8 mouse cellular contexts compared by ENCODE assay signal in the genomic region with DNA sequence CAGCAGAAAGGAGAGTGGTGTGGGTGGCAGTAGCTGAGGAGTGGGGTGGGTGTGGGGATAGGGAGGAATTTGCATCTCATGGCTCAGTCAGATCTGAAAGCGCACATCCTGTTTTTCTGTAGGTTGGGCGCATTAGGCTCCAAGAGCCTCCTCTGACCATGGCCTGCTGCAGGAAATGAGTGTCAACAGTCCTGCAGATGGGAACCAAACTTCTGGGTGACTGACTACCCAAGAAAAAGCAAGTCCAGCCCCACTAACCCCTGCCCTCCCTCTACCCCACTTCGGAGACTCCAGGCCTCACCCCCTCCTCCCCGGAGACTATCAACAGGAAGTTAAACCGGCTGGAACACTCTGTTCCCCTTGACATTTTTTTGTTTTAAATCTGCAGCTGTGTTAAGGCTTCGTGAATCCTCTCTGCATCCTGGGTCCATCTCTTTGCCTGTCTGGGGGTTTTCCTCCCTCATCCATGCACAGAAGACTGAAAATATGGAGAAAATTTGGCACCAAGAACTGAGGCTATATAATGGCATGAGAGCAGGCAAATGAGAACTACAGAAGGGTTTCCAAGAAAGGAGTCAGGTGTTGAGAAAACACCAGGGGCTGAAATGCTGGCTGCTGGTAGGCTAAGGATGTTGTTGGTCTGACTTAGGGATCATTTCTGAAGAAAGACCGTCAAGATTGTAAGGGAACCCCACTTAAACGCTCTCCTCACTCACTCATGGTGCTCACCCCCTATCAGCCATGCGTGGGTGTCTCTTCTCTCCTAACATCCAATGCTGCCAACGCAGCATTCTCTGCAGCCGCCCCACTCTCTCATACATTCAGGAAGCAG. TPM values are rescaled to one million over a fixed set of nuclear protein-coding genes. Genes with fewer than 3 reads are reported as not detected.
DNase-seq lines count a peak whose midpoint lies in the region; ATAC-seq lines count a peak whose summit lies in the region.

No protein-coding gene starts in this region.

- DNase-seq in adrenal gland, adult 8-10 months = peak; percentile 55
- DNase-seq in adrenal gland, postnatal 25 days = no peak
- peak; percentile 43 for DNase-seq in adrenal gland, postnatal 10 days
- DNase-seq in heart, embryonic 10.5 days (ENCODE audit: low spot score) = no peak
- DNase-seq in kidney, adult 8-10 months = peak; percentile 53 to 66
- no peak for DNase-seq in left cerebral cortex, adult 9 months (ENCODE audit: low spot score in 2 of 2)

- peak overlapping the region; percentile 83 for H3K27ac ChIP-seq in heart, embryonic 10.5 days
- peak overlapping the region; percentile 93 for H3K27ac ChIP-seq in lung, embryonic 15.5 days
- peak overlapping the region; percentile 96 for H3K27ac ChIP-seq in stomach, embryonic 14.5 days (ENCODE audit: low read length)

- no peak overlapping the region for H3K9ac ChIP-seq in lung, embryonic 15.5 days
- H3K9ac ChIP-seq in stomach, embryonic 14.5 days (replicated peaks; ENCODE audit: low read depth, low read length) = no peak overlapping the region

- no peaks in the 10 kb centered on the region for H3K36me3 ChIP-seq in heart, embryonic 10.5 days
- H3K36me3 ChIP-seq in lung, embryonic 15.5 days = no peaks in the 10 kb centered on the region
- no peaks in the 10 kb centered on the region for H3K36me3 ChIP-seq in stomach, embryonic 14.5 days (ENCODE audit: control insufficient read depth, insufficient read depth, low read length)

- peak overlapping the region; percentile 42 for H3K4me2 ChIP-seq in lung, embryonic 15.5 days
- peak overlapping the region; percentile 31 for H3K4me2 ChIP-seq in stomach, embryonic 14.5 days (replicated peaks; ENCODE audit: low read depth, low read length)

- no peaks in the 10 kb centered on the region; the same call in 1 of the 2 replicates for H3K27me3 ChIP-seq in heart, embryonic 10.5 days (ENCODE audit: insufficient read depth, poor library complexity, severe bottlenecking)
- H3K27me3 ChIP-seq in lung, embryonic 15.5 days = no peaks in the 10 kb centered on the region
- no peaks in the 10 kb centered on the region for H3K27me3 ChIP-seq in stomach, embryonic 14.5 days (ENCODE audit: control insufficient read depth, insufficient read depth, low read length)

- peak overlapping the region; percentile 27 for H3K4me3 ChIP-seq in heart, embryonic 10.5 days
- H3K4me3 ChIP-seq in lung, embryonic 15.5 days = 0 out of 2 replicates have a peak overlapping the region, but pooled peaks have one; percentile 1
- no peak overlapping the region for H3K4me3 ChIP-seq in stomach, embryonic 14.5 days (ENCODE audit: low read depth, low read length)

- peak; percentile 85 for ATAC-seq in lung, embryonic 15.5 days (ENCODE audit: borderline replicate concordance, extremely low read depth, low FRiP score, low TSS enrichment)
- ATAC-seq in stomach, embryonic 14.5 days (ENCODE audit: insufficient number of reproducible peaks, insufficient read depth, low FRiP score, low read depth) = peak; percentile 72; the same call in 1 of the 2 replicates

- H3K9me3 ChIP-seq in heart, embryonic 10.5 days = no peaks in the 10 kb centered on the region
- no peaks in the 10 kb centered on the region for H3K9me3 ChIP-seq in lung, embryonic 15.5 days
- no peaks in the 10 kb centered on the region for H3K9me3 ChIP-seq in stomach, embryonic 14.5 days (ENCODE audit: control insufficient read depth, low read depth, low read length)

- 32% methylated on average over 11 of the region's 11 CpGs for WGBS in heart, embryonic 10.5 days
- 27% methylated on average over 11 of the region's 11 CpGs for WGBS in lung, embryonic 15.5 days
- WGBS in stomach, embryonic 14.5 days = 27% methylated on average over 11 of the region's 11 CpGs

- peaks cover 29% of the 10 kb centered on the region for H3K4me1 ChIP-seq in heart, embryonic 10.5 days
- peaks cover 18% of the 10 kb centered on the region for H3K4me1 ChIP-seq in lung, embryonic 15.5 days
- H3K4me1 ChIP-seq in stomach, embryonic 14.5 days (ENCODE audit: control insufficient read depth, insufficient read depth, low read length) = peaks cover 27% of the 10 kb centered on the region

RNA-seq across cellular contexts. Expression of a gene that starts 8.4 kb away (rescaled TPM):
- total RNA-seq in adrenal gland, adult 8-10 months (2022) = 10 to 100 TPM; 15.2 to 23.8 (median 18.2) TPM
- total RNA-seq in adrenal gland, postnatal 25 days (2021) = 16.1 and 19.1 TPM in 2 replicates
- 10 to 100 TPM; 27.8 to 32.6 TPM for total RNA-seq in adrenal gland, postnatal 10 days (2021)
- polyA plus RNA-seq in heart, embryonic 10.5 days (2016; fragmentation: Nextera tagmentation; extraction: Ambion mirVana) = 100 and 130 TPM in 2 replicates
- polyA plus RNA-seq in lung, embryonic 15.5 days (2015; fragmentation: Nextera tagmentation; extraction: Ambion mirVana) = 37.8 and 42.8 TPM in 2 replicates
- polyA plus RNA-seq in stomach, embryonic 14.5 days (2014; fragmentation: Nextera tagmentation; extraction: Ambion mirVana) = 37.2 and 44.0 TPM in 2 replicates

RNA-seq across cellular contexts. Expression of a gene that starts 45.6 kb away (rescaled TPM):
- total RNA-seq in adrenal gland, adult 8-10 months (2022) = 10 to 100 TPM; 46.5 to 65.7 (median 56.5) TPM
- total RNA-seq in adrenal gland, postnatal 25 days (2021) = 49.1 and 54.8 TPM in 2 replicates
- total RNA-seq in adrenal gland, postnatal 10 days (2021) = 10 to 100 TPM; 51.2 TPM
- 76.2 and 85.1 TPM in 2 replicates for polyA plus RNA-seq in heart, embryonic 10.5 days (2016; fragmentation: Nextera tagmentation; extraction: Ambion mirVana)
- polyA plus RNA-seq in lung, embryonic 15.5 days (2015; fragmentation: Nextera tagmentation; extraction: Ambion mirVana) = 66.3 and 74.9 TPM in 2 replicates
- polyA plus RNA-seq in stomach, embryonic 14.5 days (2014; fragmentation: Nextera tagmentation; extraction: Ambion mirVana) = 62.0 and 63.4 TPM in 2 replicates

Comparison
In these comparisons a context has a peak if more than half of its experiments do, and no peak if none do; other contexts are left out.
1. DNase-seq: peak in adrenal gland, adult 8-10 months (single experiment), adrenal gland, postnatal 10 days (single experiment) and kidney, adult 8-10 months (2 of 2); none in adrenal gland, postnatal 25 days (single experiment), heart, embryonic 10.5 days (single experiment) and left cerebral cortex, adult 9 months (0 of 2).
2. Peak in every context shown above with its lines, with median percentiles within 50 percentile points of each other: H3K27ac ChIP-seq.